Comparison of ENCODE assay signal across 11 mouse cellular contexts in the genomic region with DNA sequence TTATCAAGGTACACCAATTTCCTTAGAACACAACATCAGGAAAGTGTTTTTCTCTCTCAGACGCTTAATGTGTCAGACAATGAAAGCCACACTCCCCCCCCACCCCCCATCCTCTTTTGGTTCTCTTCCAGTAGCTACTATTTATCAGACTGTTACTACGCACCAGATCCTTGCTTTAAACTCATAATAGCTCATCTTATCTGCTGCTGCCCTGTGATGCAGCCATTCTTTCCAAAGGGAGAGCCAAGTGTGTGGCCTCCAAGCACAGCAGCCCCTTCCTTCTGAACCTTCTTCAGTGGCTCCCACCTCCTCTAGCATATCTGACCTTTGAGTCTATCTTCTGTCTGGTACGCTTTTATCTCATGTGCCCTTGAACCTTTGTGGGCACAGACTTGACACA.
DNase-seq lines count a peak whose midpoint lies in the region; ATAC-seq and TF ChIP-seq lines count a peak whose summit lies in the region.
"Had no signal": no experiment of that assay in that cellular context is flagged by ENCODE, and none has a peak within 500 bp of the region (broad histone marks: within the 10 kb centered on the region; RNA-seq: fewer than 3 reads in every experiment).

No protein-coding gene starts in this region.

- H3K9ac ChIP-seq in kidney, embryonic 15.5 days, result no peak overlapping the region
- H3K9ac ChIP-seq in heart, embryonic 11.5 days (ENCODE audit: low read depth, low read length), result no peak overlapping the region
- H3K9ac ChIP-seq in liver, embryonic 12.5 days, result no peak overlapping the region
- no peak overlapping the region for H3K9ac ChIP-seq in forebrain, embryonic 14.5 days (ENCODE audit: low read length)
- H3K9ac ChIP-seq in midbrain, postnatal 0 days (replicated peaks; ENCODE audit: low read length, poor library complexity, severe bottlenecking), result no peak overlapping the region
- H3K9ac ChIP-seq: embryonic facial prominence, embryonic 13.5 days had no signal

- no peak for TF ChIP-seq CTCF in midbrain, postnatal 0 days (IDR thresholded peaks at IDR 0.05)

- no peaks in the 10 kb centered on the region for H3K27me3 ChIP-seq in kidney, embryonic 15.5 days
- no peaks in the 10 kb centered on the region for H3K27me3 ChIP-seq in heart, embryonic 11.5 days (ENCODE audit: control insufficient read depth, insufficient read depth, low read length)
- 0 out of 2 replicates have a peak, but pooled peaks cover 3% of the 10 kb centered on the region for H3K27me3 ChIP-seq in liver, embryonic 12.5 days (replicated peaks)
- H3K27me3 ChIP-seq in forebrain, embryonic 14.5 days (replicated peaks; ENCODE audit: control insufficient read depth, insufficient read depth, low read length), result no peaks in the 10 kb centered on the region
- no peaks in the 10 kb centered on the region for H3K27me3 ChIP-seq in midbrain, postnatal 0 days (ENCODE audit: insufficient read depth, low read length)
- H3K27me3 ChIP-seq: embryonic facial prominence, embryonic 13.5 days had no signal

- no peak overlapping the region for H3K4me2 ChIP-seq in kidney, embryonic 15.5 days
- H3K4me2 ChIP-seq in heart, embryonic 11.5 days, result no peak overlapping the region; the same call in 1 of the 2 replicates
- H3K4me2 ChIP-seq in liver, embryonic 12.5 days, result peak overlapping the region; percentile 43; the same call in 1 of the 2 replicates
- no peak overlapping the region for H3K4me2 ChIP-seq in forebrain, embryonic 14.5 days (ENCODE audit: low read length)
- no peak overlapping the region for H3K4me2 ChIP-seq in midbrain, postnatal 0 days (ENCODE audit: low read depth, low read length, poor library complexity, severe bottlenecking)
- H3K4me2 ChIP-seq: embryonic facial prominence, embryonic 13.5 days had no signal

- no peaks in the 10 kb centered on the region for H3K36me3 ChIP-seq in kidney, embryonic 15.5 days
- H3K36me3 ChIP-seq in heart, embryonic 11.5 days (ENCODE audit: control insufficient read depth, insufficient read depth, low read length), result no peaks in the 10 kb centered on the region
- H3K36me3 ChIP-seq in liver, embryonic 12.5 days, result no peaks in the 10 kb centered on the region
- H3K36me3 ChIP-seq in forebrain, embryonic 14.5 days (ENCODE audit: control insufficient read depth, insufficient read depth, low read length), result peaks cover 7% of the 10 kb centered on the region; the same call in 1 of the 2 replicates
- peaks cover 14% of the 10 kb centered on the region; the same call in 1 of the 2 replicates for H3K36me3 ChIP-seq in midbrain, postnatal 0 days (ENCODE audit: insufficient read depth, low read length)
- H3K36me3 ChIP-seq: embryonic facial prominence, embryonic 13.5 days had no signal

- no peaks in the 10 kb centered on the region for H3K9me3 ChIP-seq in kidney, embryonic 15.5 days (replicated peaks)
- H3K9me3 ChIP-seq in heart, embryonic 11.5 days (replicated peaks; ENCODE audit: control insufficient read depth, low read length), result no peaks in the 10 kb centered on the region
- no peaks in the 10 kb centered on the region for H3K9me3 ChIP-seq in liver, embryonic 12.5 days (replicated peaks)
- H3K9me3 ChIP-seq in forebrain, embryonic 14.5 days (replicated peaks; ENCODE audit: control insufficient read depth, low read length), result no peaks in the 10 kb centered on the region
- H3K9me3 ChIP-seq in midbrain, postnatal 0 days (ENCODE audit: low read length), result no peaks in the 10 kb centered on the region
- H3K9me3 ChIP-seq: embryonic facial prominence, embryonic 13.5 days had no signal

- 76% methylated on average over 3 of the region's 3 CpGs for WGBS in kidney, embryonic 15.5 days
- 22% methylated on average over 3 of the region's 3 CpGs for WGBS in heart, embryonic 11.5 days (ENCODE audit: insufficient replicate concordance)
- WGBS in liver, embryonic 12.5 days (ENCODE audit: insufficient replicate concordance), result 8% methylated on average over 3 of the region's 3 CpGs
- 88% methylated on average over 3 of the region's 3 CpGs for WGBS in forebrain, embryonic 14.5 days
- WGBS in midbrain, postnatal 0 days, result 87% methylated on average over 3 of the region's 3 CpGs

- H3K4me1 ChIP-seq in kidney, embryonic 15.5 days, result peaks cover 15% of the 10 kb centered on the region
- H3K4me1 ChIP-seq in heart, embryonic 11.5 days (ENCODE audit: control insufficient read depth, insufficient read depth, low read length), result peaks cover 20% of the 10 kb centered on the region
- H3K4me1 ChIP-seq in liver, embryonic 12.5 days, result peaks cover 32% of the 10 kb centered on the region
- no peaks in the 10 kb centered on the region for H3K4me1 ChIP-seq in forebrain, embryonic 14.5 days (ENCODE audit: control insufficient read depth, insufficient read depth, low read length)
- no peaks in the 10 kb centered on the region for H3K4me1 ChIP-seq in midbrain, postnatal 0 days (ENCODE audit: insufficient read depth, low read length)

- H3K27ac ChIP-seq in kidney, embryonic 15.5 days, result peak overlapping the region; percentile 75
- H3K27ac ChIP-seq in heart, embryonic 11.5 days (ENCODE audit: low read depth, low read length), result peak overlapping the region; percentile 78
- H3K27ac ChIP-seq in liver, embryonic 12.5 days, result peak overlapping the region; percentile 53; the same call in 1 of the 2 replicates
- no peak overlapping the region for H3K27ac ChIP-seq in forebrain, embryonic 14.5 days (ENCODE audit: low read depth, low read length)
- H3K27ac ChIP-seq in midbrain, postnatal 0 days (ENCODE audit: low read depth, low read length), result no peak overlapping the region
- H3K27ac ChIP-seq: embryonic facial prominence, embryonic 13.5 days had no signal

- ATAC-seq in kidney, embryonic 15.5 days (replicated peaks; ENCODE audit: low FRiP score), result no peak
- ATAC-seq in CD4-positive, CD25-positive, alpha-beta regulatory T cell, adult 4 months, result peak; percentile 36
- ATAC-seq in heart, embryonic 11.5 days (replicated peaks; ENCODE audit: insufficient number of reproducible peaks, low FRiP score, low TSS enrichment), result peak; percentile 43; the same call in 1 of the 2 replicates
- ATAC-seq in liver, embryonic 12.5 days, result 0 out of 2 replicates have a peak, but pooled peaks have one; percentile 20
- no peak for ATAC-seq in forebrain, embryonic 14.5 days
- no peak for ATAC-seq in midbrain, postnatal 0 days (ENCODE audit: low FRiP score)
- ATAC-seq: forebrain, embryonic 16.5 days; midbrain, embryonic 16.5 days had no signal

- no peak overlapping the region for H3K4me3 ChIP-seq in kidney, embryonic 15.5 days (replicated peaks)
- H3K4me3 ChIP-seq in heart, embryonic 11.5 days (ENCODE audit: low read depth, low read length), result no peak overlapping the region
- no peak overlapping the region for H3K4me3 ChIP-seq in liver, embryonic 12.5 days
- H3K4me3 ChIP-seq in forebrain, embryonic 14.5 days (ENCODE audit: low read depth, low read length), result no peak overlapping the region
- H3K4me3 ChIP-seq in midbrain, postnatal 0 days (ENCODE audit: low read depth, low read length), result no peak overlapping the region
- H3K4me3 ChIP-seq: embryonic facial prominence, embryonic 13.5 days had no signal

- DNase-seq in kidney, adult 18-20 months, result no peak
- DNase-seq in right cerebral cortex, postnatal 10 days (ENCODE audit: low spot score in 2 of 2), result no peak
- no peak for DNase-seq in forebrain, embryonic 14.5 days (ENCODE audit: low spot score)
- no peak for DNase-seq in midbrain, postnatal 0 days (ENCODE audit: low spot score)

Comparison
In these comparisons a context has a peak if more than half of its experiments do, and no peak if none do; other contexts are left out.
1. ATAC-seq: peak in CD4-positive, CD25-positive, alpha-beta regulatory T cell, adult 4 months (single experiment), heart, embryonic 11.5 days (single experiment) and liver, embryonic 12.5 days (single experiment); none in kidney, embryonic 15.5 days (single experiment), forebrain, embryonic 14.5 days (single experiment) and midbrain, postnatal 0 days (single experiment).
2. H3K27ac ChIP-seq: peak in kidney, embryonic 15.5 days (single experiment), heart, embryonic 11.5 days (single experiment) and liver, embryonic 12.5 days (single experiment); none in forebrain, embryonic 14.5 days (single experiment) and midbrain, postnatal 0 days (single experiment).